Mouse (Mus musculus) E14TG2a.4 (cell line): ENCODE measurements around the gene Dnali1.

Source experiments
- H3K27me3 ChIP-seq: 2 replicates; pipeline ENCODE4 v1.6.1; 2014; ENCODE audit warnings: low read length, control low read depth; ENCODE audit not compliant: insufficient read depth
- H3K36me3 ChIP-seq: 2 replicates; pipeline ENCODE4 v1.6.1; 2014; ENCODE audit warnings: low read length, control low read depth; ENCODE audit not compliant: insufficient read depth
- H3K4me1 ChIP-seq: replicated peaks from 2 replicates; pipeline ENCODE4 v1.6.1; 2014; ENCODE audit warnings: low read depth, low read length, control low read depth
- H3K4me3 ChIP-seq: replicated peaks from 2 replicates; pipeline ENCODE4 v1.5.1; 2014; ENCODE audit warnings: mild to moderate bottlenecking, low read length
- H3K9me3 ChIP-seq: 2 replicates; pipeline ENCODE4 v1.6.1; 2014; ENCODE audit warnings: low read length, control low read depth
- CTCF ChIP-seq: conservative IDR thresholded peaks from 2 replicates; pipeline ENCODE4 v1.5.1; 2014; ENCODE audit warnings: low read length
- NANOG ChIP-seq: IDR thresholded peaks from 2 replicates; pipeline ENCODE4 v1.6.1; 2014; ENCODE audit warnings: borderline replicate concordance, low read length, mixed read lengths
- POU5F1 ChIP-seq: IDR thresholded peaks from 2 replicates; pipeline ENCODE4 v1.6.1; 2014; ENCODE audit warnings: low read length, borderline replicate concordance

The Dnali1 gene

GRCm38 (mm10) chr4:125058033-125058432, 7.5 kb downstream of the Dnali1 start:
- peaks cover 24% of the 10 kb centered on the region for H3K4me1 ChIP-seq
- H3K9me3 ChIP-seq, result no peaks in the 10 kb centered on the region
- TF ChIP-seq POU5F1 (no peak), NANOG (no peak), CTCF (no peak)
- H3K36me3 ChIP-seq, result peaks cover 37% of the 10 kb centered on the region
- no peaks in the 10 kb centered on the region for H3K27me3 ChIP-seq
- no peak overlapping the region for H3K4me3 ChIP-seq

GRCm38 (mm10) chr4:125057273-125057672, 8.2 kb downstream of the Dnali1 start:
- H3K27me3 ChIP-seq, result no peaks in the 10 kb centered on the region
- TF ChIP-seq NANOG (no peak), CTCF (no peak), POU5F1 (no peak)
- H3K36me3 ChIP-seq, result peaks cover 44% of the 10 kb centered on the region
- H3K9me3 ChIP-seq, result no peaks in the 10 kb centered on the region
- H3K4me3 ChIP-seq, result no peak overlapping the region
- peaks cover 24% of the 10 kb centered on the region for H3K4me1 ChIP-seq

- Histone ChIP-seq H3K27me3 (no peaks in the 10 kb centered on the region), H3K4me3 (no peak overlapping the region), H3K9me3 (no peaks in the 10 kb centered on the region), H3K36me3 (peaks cover 52% of the 10 kb centered on the region), H3K4me1 (peaks cover 24% of the 10 kb centered on the region)
- TF ChIP-seq CTCF, result no peak
- TF ChIP-seq POU5F1, result no peak
These were observed 9.0 kb downstream of the Dnali1 start for GRCm38 (mm10) chr4:125056476-125056875.

GRCm38 (mm10) chr4:125055385-125055784, 10.1 kb downstream of the Dnali1 start:
- Histone ChIP-seq H3K4me1 (peaks cover 24% of the 10 kb centered on the region), H3K4me3 (no peak overlapping the region), H3K9me3 (no peaks in the 10 kb centered on the region), H3K27me3 (no peaks in the 10 kb centered on the region), H3K36me3 (peaks cover 63% of the 10 kb centered on the region)
- TF ChIP-seq POU5F1 (no peak), NANOG (no peak), CTCF (no peak)

GRCm38 (mm10) chr4:125044454-125044853, 21.0 kb downstream of the Dnali1 start:
- H3K27me3 ChIP-seq, result no peaks in the 10 kb centered on the region
- no peak for TF ChIP-seq NANOG
- no peak for TF ChIP-seq POU5F1
- TF ChIP-seq CTCF, result no peak
- H3K36me3 ChIP-seq, result peaks cover 100% of the 10 kb centered on the region
- peaks cover 9% of the 10 kb centered on the region for H3K4me1 ChIP-seq
- H3K9me3 ChIP-seq, result no peaks in the 10 kb centered on the region
- no peak overlapping the region for H3K4me3 ChIP-seq

- TF ChIP-seq NANOG, result no peak
- no peak for TF ChIP-seq CTCF
- no peak for TF ChIP-seq POU5F1
- H3K27me3 ChIP-seq, result 0 out of 2 replicates have a peak, but pooled peaks cover under 1% of the 10 kb centered on the region
- no peak overlapping the region for H3K4me3 ChIP-seq
- peaks cover 23% of the 10 kb centered on the region for H3K4me1 ChIP-seq
- H3K36me3 ChIP-seq, result peaks cover 78% of the 10 kb centered on the region
- no peaks in the 10 kb centered on the region for H3K9me3 ChIP-seq
These were observed 31.2 kb downstream of the Dnali1 start for GRCm38 (mm10) chr4:125034341-125034740.

- peaks cover 24% of the 10 kb centered on the region for H3K27me3 ChIP-seq
- no peak for TF ChIP-seq NANOG
- TF ChIP-seq POU5F1, result no peak
- no peak for TF ChIP-seq CTCF
These were observed 35.5 kb downstream of the Dnali1 start for GRCm38 (mm10) chr4:125029891-125030614.

GRCm38 (mm10) chr4:125020780-125021538, 44.5 kb downstream of the Dnali1 start:
- H3K9me3 ChIP-seq, result no peaks in the 10 kb centered on the region
- H3K4me1 ChIP-seq, result no peaks in the 10 kb centered on the region
- no peak overlapping the region for H3K4me3 ChIP-seq
- TF ChIP-seq CTCF (no peak; the same call in 1 of the 2 replicates), NANOG (no peak), POU5F1 (no peak)
- H3K36me3 ChIP-seq, result no peaks in the 10 kb centered on the region
- peaks cover 32% of the 10 kb centered on the region for H3K27me3 ChIP-seq

More at GRCm38 (mm10) chr4:125029891-125030614, 35.5 kb downstream of the Dnali1 start:
- peak overlapping the region; percentile 98 for H3K4me3 ChIP-seq
- peaks cover 23% of the 10 kb centered on the region for H3K4me1 ChIP-seq
- peaks cover 41% of the 10 kb centered on the region for H3K36me3 ChIP-seq
- no peaks in the 10 kb centered on the region for H3K9me3 ChIP-seq
